Mouse (Mus musculus): Measurements from ENCODE around the gene Dgki.

Dgki gene

GRCm38 (mm10) chr6:36929781-36930180 is 370.2 kb downstream of the Dgki start:
- DNase-seq (ENCODE audit: low spot score) = no peak

GRCm38 (mm10) chr6:36926455-36926854 is 373.5 kb downstream of the Dgki start:
- no peak for DNase-seq (ENCODE audit: low spot score)

GRCm38 (mm10) chr6:36922006-36922405 is 378.0 kb downstream of the Dgki start:
- no peak for DNase-seq (ENCODE audit: low spot score)

GRCm38 (mm10) chr6:36911586-36911985 is 388.4 kb downstream of the Dgki start:
- no peak for DNase-seq (ENCODE audit: low spot score)

GRCm38 (mm10) chr6:36907191-36907590 is 392.8 kb downstream of the Dgki start:
- no peak for DNase-seq (ENCODE audit: low spot score)

GRCm38 (mm10) chr6:36905965-36906364 is 394.0 kb downstream of the Dgki start:
- DNase-seq (ENCODE audit: low spot score) = no peak

- DNase-seq (ENCODE audit: low spot score) = no peak
Observed at GRCm38 (mm10) chr6:36904911-36905310, 395.1 kb downstream of the Dgki start.

GRCm38 (mm10) chr6:36903821-36904220 is 396.2 kb downstream of the Dgki start:
- DNase-seq (ENCODE audit: low spot score) = peak; percentile 69

GRCm38 (mm10) chr6:36903159-36903794 is 396.7 kb downstream of the Dgki start:
- no peak for DNase-seq (ENCODE audit: low spot score)

GRCm38 (mm10) chr6:36899872-36900271 is 400.1 kb downstream of the Dgki start:
- no peak for DNase-seq (ENCODE audit: low spot score)

GRCm38 (mm10) chr6:36898412-36898811 is 401.6 kb downstream of the Dgki start:
- no peak for DNase-seq (ENCODE audit: low spot score)

- DNase-seq (ENCODE audit: low spot score) = no peak
Observed at GRCm38 (mm10) chr6:36897616-36898149, 402.3 kb downstream of the Dgki start.

- DNase-seq (ENCODE audit: low spot score) = no peak
Observed at GRCm38 (mm10) chr6:36896656-36897055, 403.3 kb downstream of the Dgki start.

- no peak for DNase-seq (ENCODE audit: low spot score)
Observed at GRCm38 (mm10) chr6:36891820-36892219, 408.2 kb downstream of the Dgki start.

GRCm38 (mm10) chr6:36890776-36891175 is 409.2 kb downstream of the Dgki start:
- DNase-seq (ENCODE audit: low spot score) = no peak

- DNase-seq (ENCODE audit: low spot score) = no peak
Observed at GRCm38 (mm10) chr6:36890296-36890695, 409.7 kb downstream of the Dgki start.

GRCm38 (mm10) chr6:36881309-36881708 is 418.7 kb downstream of the Dgki start:
- DNase-seq (ENCODE audit: low spot score) = no peak

GRCm38 (mm10) chr6:36880643-36881263 is 419.2 kb downstream of the Dgki start:
- DNase-seq (ENCODE audit: low spot score) = no peak

- DNase-seq (ENCODE audit: low spot score) = no peak
Observed at GRCm38 (mm10) chr6:36877399-36877798, 422.6 kb downstream of the Dgki start.

- DNase-seq (ENCODE audit: low spot score) = no peak
Observed at GRCm38 (mm10) chr6:36876426-36876825, 423.6 kb downstream of the Dgki start.

GRCm38 (mm10) chr6:36875926-36876325 is 424.1 kb downstream of the Dgki start:
- DNase-seq (ENCODE audit: low spot score) = no peak

- no peak for DNase-seq (ENCODE audit: low spot score)
Observed at GRCm38 (mm10) chr6:36872876-36873275, 427.1 kb downstream of the Dgki start.

GRCm38 (mm10) chr6:36868217-36868616 is 431.8 kb downstream of the Dgki start:
- DNase-seq (ENCODE audit: low spot score) = no peak
